ENCODE assay signal across 10 mouse cellular contexts in genomic region chr8:108742465-108742864, GRCm38 (mm10).
"Had no signal": no experiment of that assay in that cellular context is flagged by ENCODE, and none has a peak within 500 bp of the region (broad histone marks: within the 10 kb centered on the region; RNA-seq: fewer than 3 reads in every experiment).

No protein-coding gene starts in this region.

- DNase-seq: left cerebral cortex, postnatal 4 days; liver; liver, embryonic 13.5 days; liver, postnatal 0 days; lung, adult 2 months; lung, embryonic 14.5 days; lung, postnatal 10 days; lung, postnatal 14 days; lung, postnatal 36 days; midbrain, embryonic 14.5 days had no signal
